Mouse (Mus musculus) MEL-GATA-1-ER (cell line): Measurements from ENCODE around the gene Ddt.
"Not testable (repeated sequence)": the region's sequence is repeated elsewhere in the genome, so short reads cannot be mapped to it uniquely, and the experiment has no call there.

Source experiments
- DNase-seq: peaks from one replicate; pipeline ENCODE4 v3.0.0-alpha.2; 2012; ENCODE audit warnings: low read depth; ENCODE audit errors: extremely low read depth

Ddt gene

DNA sequence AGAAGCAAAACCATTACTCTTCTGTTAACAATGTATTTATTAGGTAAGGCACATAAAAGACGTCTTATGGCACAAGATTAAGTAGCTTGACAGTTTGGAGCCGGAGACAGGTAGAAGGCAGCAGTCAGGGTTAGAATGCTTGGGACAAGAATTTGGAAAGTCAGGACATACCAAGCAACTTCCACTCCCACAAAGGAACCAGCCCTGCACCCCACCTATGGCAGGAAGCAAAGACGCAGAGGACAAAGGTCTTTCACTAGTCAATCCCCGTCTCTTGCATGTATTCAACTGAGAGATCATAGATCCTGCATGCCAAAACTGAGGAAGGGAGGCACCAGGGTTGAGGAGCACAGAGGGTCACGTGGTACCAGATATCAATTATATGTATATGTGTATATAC is 888 bp upstream of the Ddt start:
- no peak for DNase-seq

GRCm38 (mm10) chr10:75767756-75768155 is 5.5 kb downstream of the Ddt start:
- DNase-seq = not testable (repeated sequence)

DNA sequence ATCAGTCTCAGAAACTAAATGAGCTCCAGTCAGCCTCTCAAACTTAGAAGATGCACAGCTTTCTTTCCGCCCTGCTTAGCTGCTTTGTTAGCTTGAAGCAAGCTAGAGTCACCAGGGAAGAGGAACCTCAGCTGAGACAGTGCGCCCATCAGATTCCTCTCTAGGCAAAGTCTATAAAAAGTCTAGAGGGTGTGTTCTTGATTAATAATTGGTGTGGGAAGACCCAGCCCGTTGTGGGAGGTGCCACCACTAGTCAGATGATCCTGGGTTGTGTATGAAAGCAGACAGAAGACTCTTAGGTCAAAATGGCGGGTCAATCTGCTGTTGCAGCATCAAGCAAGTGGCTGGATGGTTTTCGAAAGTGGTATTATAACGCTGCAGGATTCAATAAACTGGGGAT is 6.4 kb downstream of the Ddt start:
- peak; percentile 69 for DNase-seq

GRCm38 (mm10) chr10:75764519-75765473 is 8.4 kb downstream of the Ddt start:
- DNase-seq = peak; percentile 88

DNA sequence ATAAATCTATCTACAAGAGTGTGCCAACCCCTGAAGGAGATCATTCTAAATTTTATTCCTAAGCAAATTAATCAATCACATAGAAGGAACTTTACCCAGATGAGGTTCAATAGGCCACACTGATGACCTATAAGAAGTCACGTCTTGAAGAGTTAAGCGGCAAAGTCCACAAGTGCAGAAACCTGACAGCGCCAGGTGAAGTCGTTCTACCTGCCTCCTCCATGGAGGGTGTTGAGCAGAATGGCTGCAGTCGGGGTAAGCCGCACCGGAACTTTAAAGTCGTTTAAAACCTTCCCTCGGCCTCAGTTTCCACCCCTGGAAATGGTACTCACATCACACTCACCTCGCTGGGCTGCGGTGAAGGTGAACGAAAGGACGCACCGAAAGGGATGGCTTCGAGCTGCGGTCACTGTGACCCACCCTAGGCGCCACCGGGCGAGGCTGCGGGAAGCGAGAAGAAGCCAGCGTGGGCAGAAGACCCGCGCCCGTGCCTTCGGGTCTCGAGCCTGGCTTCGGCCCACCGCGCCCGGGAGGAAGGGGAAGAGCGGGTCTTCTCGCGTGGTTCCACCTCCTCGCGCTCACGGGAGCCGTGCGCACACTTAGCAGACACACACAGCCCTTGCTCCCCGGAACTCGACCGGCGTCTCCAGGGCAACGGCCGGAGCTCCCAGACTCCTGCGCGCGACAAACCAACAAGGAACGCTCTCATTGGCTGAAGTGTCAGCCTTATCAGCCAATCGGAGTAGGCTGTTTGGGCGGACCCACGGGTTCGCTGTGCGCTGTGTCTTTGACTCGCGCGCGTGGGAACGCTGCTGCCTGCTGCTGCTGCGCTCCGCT is 9.3 kb downstream of the Ddt start, which contains the start of gene Cabin1:
TSS of gene Cabin1 (minus strand) at position 660 of the 837 bp plus-strand sequence.
- peak; percentile 96 for DNase-seq

DNA sequence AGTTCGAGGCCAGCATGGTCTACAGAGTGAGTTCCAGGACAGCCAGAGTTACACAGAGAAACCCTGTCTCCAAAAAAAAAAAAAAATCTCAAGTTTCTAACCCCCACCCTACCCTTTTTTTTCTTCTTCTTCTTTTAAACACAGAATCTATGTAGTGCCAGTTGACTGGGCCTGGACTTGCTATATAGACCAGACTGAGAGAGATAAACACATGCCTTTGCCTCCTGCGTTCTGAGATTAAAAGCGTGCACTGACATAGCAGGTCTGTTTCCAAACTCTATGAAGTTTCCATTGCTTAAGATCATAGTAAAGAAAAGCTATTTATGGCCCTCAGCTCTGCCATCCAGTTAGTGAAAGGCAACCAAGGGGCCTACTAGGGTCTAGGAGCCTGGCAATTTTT is 10.8 kb downstream of the Ddt start:
- DNase-seq = peak; percentile 65

GRCm38 (mm10) chr10:75760311-75760710 is 12.9 kb downstream of the Ddt start:
- no peak for DNase-seq

- no peak for DNase-seq
These were observed 16.5 kb downstream of the Ddt start for GRCm38 (mm10) chr10:75756719-75757118.

- DNase-seq = peak; percentile 33
These were observed 29.2 kb downstream of the Ddt start for GRCm38 (mm10) chr10:75744017-75744416.

- no peak for DNase-seq
These were observed 29.8 kb downstream of the Ddt start for GRCm38 (mm10) chr10:75743369-75743768.

DNA sequence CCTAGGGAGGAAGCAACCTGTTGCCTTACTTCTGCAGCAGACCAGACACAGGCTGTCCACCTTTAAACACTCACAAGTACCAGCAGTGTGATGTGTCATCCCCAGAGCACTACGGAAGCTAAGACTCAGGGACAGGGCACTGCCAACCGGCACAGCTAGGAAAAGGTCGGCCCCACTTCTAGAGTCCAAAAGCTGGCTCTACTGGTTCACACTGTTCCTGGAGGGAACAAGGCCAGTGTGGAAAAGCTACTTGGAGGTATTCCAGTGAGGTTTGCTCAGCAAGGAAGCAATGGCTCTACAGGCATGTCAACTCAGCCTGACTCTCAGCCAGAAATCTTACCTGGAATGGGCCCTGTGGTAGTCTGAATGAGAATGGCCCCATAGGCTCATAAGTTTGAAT is 32.3 kb downstream of the Ddt start:
- DNase-seq = no peak

DNA sequence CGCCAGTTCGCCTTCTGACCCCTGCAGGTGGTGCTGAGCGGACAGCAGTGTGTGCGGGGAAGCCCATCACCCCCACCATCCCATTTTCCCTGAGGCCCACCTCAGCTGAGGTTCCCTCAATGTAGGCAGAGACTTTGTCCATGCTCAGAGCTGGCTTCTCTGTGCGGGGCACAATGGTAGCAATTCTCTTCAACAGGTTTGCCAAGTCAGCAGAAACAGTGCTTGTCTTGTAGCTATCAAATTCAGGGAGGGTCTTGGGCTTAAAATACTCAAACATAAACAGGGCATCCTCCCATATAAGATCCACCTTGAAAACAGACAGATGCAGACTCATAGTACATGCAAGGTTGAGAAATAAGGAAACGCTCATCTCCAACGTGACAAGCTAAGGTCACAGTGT is 47.8 kb downstream of the Ddt start:
- DNase-seq = no peak
